Mouse (Mus musculus): ENCODE results near the gene Aph1c.
A peak's percentile ranks its signal among the peaks of the same experiment; 100 is the strongest.
"Not testable (repeated sequence)": the region's sequence is repeated elsewhere in the genome, so short reads cannot be mapped to it uniquely, and the experiment has no call there.

The Aph1c gene

GRCm38 (mm10) chr9:66832366-66832908 is 2.1 kb downstream of the Aph1c start:
- no peak for DNase-seq (ENCODE audit: low spot score)

GRCm38 (mm10) chr9:66825990-66826389 is 8.5 kb downstream of the Aph1c start:
- peak; percentile 84 for DNase-seq (ENCODE audit: low spot score)

GRCm38 (mm10) chr9:66822255-66822654 is 12.3 kb downstream of the Aph1c start:
- DNase-seq (ENCODE audit: low spot score) = not testable (repeated sequence)

GRCm38 (mm10) chr9:66820996-66821395 is 13.5 kb downstream of the Aph1c start:
- DNase-seq (ENCODE audit: low spot score) = no peak

GRCm38 (mm10) chr9:66813392-66813791 is 21.1 kb downstream of the Aph1c start:
- no peak for DNase-seq (ENCODE audit: low spot score)

- DNase-seq (ENCODE audit: low spot score) = peak; percentile 50
Measured at GRCm38 (mm10) chr9:66805951-66806350, 28.6 kb downstream of the Aph1c start.

- no peak for DNase-seq (ENCODE audit: low spot score)
Measured at GRCm38 (mm10) chr9:66801947-66802346, 32.6 kb downstream of the Aph1c start.

GRCm38 (mm10) chr9:66796739-66797138 is 37.8 kb downstream of the Aph1c start, which contains the start of gene Gm10647:
Gm10647 (plus strand) TSS chr9:66797039.
- DNase-seq (ENCODE audit: low spot score) = no peak

GRCm38 (mm10) chr9:66795464-66796324 is 38.8 kb downstream of the Aph1c start, which contains the start of gene Aph1b:
Aph1b (minus strand) TSS chr9:66795490.
- peak; percentile 98 for DNase-seq (ENCODE audit: low spot score)

GRCm38 (mm10) chr9:66794629-66795463 is 39.7 kb downstream of the Aph1c start:
- DNase-seq (ENCODE audit: low spot score) = peak; percentile 48

GRCm38 (mm10) chr9:66787821-66788220 is 46.7 kb downstream of the Aph1c start:
- DNase-seq (ENCODE audit: low spot score) = peak; percentile 80

- not testable (repeated sequence) for DNase-seq (ENCODE audit: low spot score)
Measured at GRCm38 (mm10) chr9:66784552-66784951, 50.0 kb downstream of the Aph1c start.

GRCm38 (mm10) chr9:66770701-66771100 is 63.8 kb downstream of the Aph1c start:
- no peak for DNase-seq (ENCODE audit: low spot score)

GRCm38 (mm10) chr9:66769275-66769674 is 65.3 kb downstream of the Aph1c start:
- DNase-seq (ENCODE audit: low spot score) = no peak

GRCm38 (mm10) chr9:66768721-66769120 is 65.8 kb downstream of the Aph1c start:
- DNase-seq (ENCODE audit: low spot score) = no peak
